Mouse (Mus musculus) left cerebral cortex, postnatal 25 days (tissue): Measurements from ENCODE around the gene Ptges3l. TPM values are rescaled to one million over a fixed set of nuclear protein-coding genes. Genes with fewer than 3 reads are reported as not detected.
"Not testable (repeated sequence)": the region's sequence is repeated elsewhere in the genome, so short reads cannot be mapped to it uniquely, and the experiment has no call there.

Experiments used
- DNase-seq, 2 experiments: peaks; one replicate each; pipeline ENCODE4 v3.0.0; 2022; ENCODE audit warnings: low spot score in 2 of 2, mixed read lengths in 1 of 2
- intact Hi-C: fragments of 180-260 bp; cut with DNase I; formaldehyde crosslinking; loops from one replicate; pipeline ENCODE4 v1.15.1; 2025
- total RNA-seq, 2 experiments: library from RNA; stranded (reverse); gene quantifications; 2 replicates each; pipeline ENCODE4 v1.2.3; 2021

The Ptges3l gene
- total RNA-seq, 2 experiments from 2014 or later = 4.0 to 6.0 TPM

- no peak for DNase-seq
- intact Hi-C loops = no loop called here
Observed at GRCm38 (mm10) chr11:101460321-101460720, 35.2 kb upstream of the Ptges3l start.

GRCm38 (mm10) chr11:101459716-101460115 lies 34.6 kb upstream of the Ptges3l start:
- no peak for DNase-seq
- intact Hi-C loops = no loop called here

- DNase-seq = no peak
- intact Hi-C loops = no loop called here
Observed at GRCm38 (mm10) chr11:101458217-101458616, 33.1 kb upstream of the Ptges3l start.

- intact Hi-C loops = no loop called here
Observed at GRCm38 (mm10) chr11:101457631-101458030, 32.5 kb upstream of the Ptges3l start.

GRCm38 (mm10) chr11:101455627-101456026 lies 30.5 kb upstream of the Ptges3l start:
- intact Hi-C loops = no loop called here
- no peak for DNase-seq

More at GRCm38 (mm10) chr11:101457631-101458030, 32.5 kb upstream of the Ptges3l start:
- DNase-seq = no peak

GRCm38 (mm10) chr11:101454702-101455101 lies 29.6 kb upstream of the Ptges3l start:
- intact Hi-C loops = no loop called here
- DNase-seq = no peak

- no peak for DNase-seq
- intact Hi-C loops = no loop called here
Observed at GRCm38 (mm10) chr11:101452093-101452774, 27.1 kb upstream of the Ptges3l start.

GRCm38 (mm10) chr11:101451536-101451935 lies 26.4 kb upstream of the Ptges3l start:
- intact Hi-C loops = no loop called here
- no peak for DNase-seq

GRCm38 (mm10) chr11:101450394-101450793 lies 25.3 kb upstream of the Ptges3l start:
- intact Hi-C loops = no loop called here
- DNase-seq = no peak

GRCm38 (mm10) chr11:101449596-101449995 lies 24.5 kb upstream of the Ptges3l start:
- intact Hi-C loops, DNase-seq: not testable (repeated sequence)

GRCm38 (mm10) chr11:101448899-101449298 lies 23.8 kb upstream of the Ptges3l start:
- no peak for DNase-seq
- intact Hi-C loops = no loop called here

GRCm38 (mm10) chr11:101448274-101448746 lies 23.2 kb upstream of the Ptges3l start, which contains the start of gene Ifi35:
TSS of gene Ifi35 (plus strand) at chr11:101448407.
- intact Hi-C loops = no loop called here

GRCm38 (mm10) chr11:101447786-101448185 lies 22.7 kb upstream of the Ptges3l start:
- intact Hi-C loops = no loop called here
- DNase-seq = no peak

More at GRCm38 (mm10) chr11:101448274-101448746, 23.2 kb upstream of the Ptges3l start, which contains the start of gene Ifi35:
- no peak for DNase-seq

- DNase-seq, intact Hi-C loops: not testable (repeated sequence)
Observed at GRCm38 (mm10) chr11:101446860-101447259, 21.7 kb upstream of the Ptges3l start.

- intact Hi-C loops = no loop called here
- DNase-seq = no peak
Observed at GRCm38 (mm10) chr11:101446319-101446718, 21.2 kb upstream of the Ptges3l start.

- intact Hi-C loops = loop anchor here (1.0 to 2.0 kb wide), 2 partner anchors 18 to 126 kb away; partner anchors contain the start of genes Gm27029, Psme3, Ptges3l and Rundc1
- DNase-seq = no peak
Observed at GRCm38 (mm10) chr11:101442760-101443159, 17.6 kb upstream of the Ptges3l start.

GRCm38 (mm10) chr11:101442127-101442693 lies 17.1 kb upstream of the Ptges3l start, which contains the start of gene Rpl27:
TSS of gene Rpl27 (plus strand) at chr11:101442298.
- intact Hi-C loops = loop anchor here (1.0 to 2.0 kb wide), 2 partner anchors 17 to 126 kb away; partner anchors contain the start of genes Gm27029, Psme3, Ptges3l and Rundc1
- DNase-seq = peak; percentile 94 to 99

GRCm38 (mm10) chr11:101441450-101442126 lies 16.5 kb upstream of the Ptges3l start:
- intact Hi-C loops = loop anchor here (1.0 to 2.0 kb wide), 2 partner anchors 17 to 125 kb away; partner anchors contain the start of genes Gm27029, Psme3, Ptges3l and Rundc1
- DNase-seq = not testable (repeated sequence)

GRCm38 (mm10) chr11:101438006-101438405 lies 12.9 kb upstream of the Ptges3l start:
- DNase-seq, intact Hi-C loops: not testable (repeated sequence)

GRCm38 (mm10) chr11:101436916-101437315 lies 11.8 kb upstream of the Ptges3l start:
- intact Hi-C loops = no loop called here

More at GRCm38 (mm10) chr11:101436916-101437315, 11.8 kb upstream of the Ptges3l start:
- no peak for DNase-seq
